Mouse (Mus musculus): ENCODE results near the gene Pigk. TPM values are rescaled to one million over a fixed set of nuclear protein-coding genes. Genes with fewer than 3 reads are reported as not detected.
A peak's percentile ranks its signal among the peaks of the same experiment; 100 is the strongest.

The Pigk gene
- polyA plus RNA-seq, 1 experiment from 2014 or later = 41.0 TPM

DNA sequence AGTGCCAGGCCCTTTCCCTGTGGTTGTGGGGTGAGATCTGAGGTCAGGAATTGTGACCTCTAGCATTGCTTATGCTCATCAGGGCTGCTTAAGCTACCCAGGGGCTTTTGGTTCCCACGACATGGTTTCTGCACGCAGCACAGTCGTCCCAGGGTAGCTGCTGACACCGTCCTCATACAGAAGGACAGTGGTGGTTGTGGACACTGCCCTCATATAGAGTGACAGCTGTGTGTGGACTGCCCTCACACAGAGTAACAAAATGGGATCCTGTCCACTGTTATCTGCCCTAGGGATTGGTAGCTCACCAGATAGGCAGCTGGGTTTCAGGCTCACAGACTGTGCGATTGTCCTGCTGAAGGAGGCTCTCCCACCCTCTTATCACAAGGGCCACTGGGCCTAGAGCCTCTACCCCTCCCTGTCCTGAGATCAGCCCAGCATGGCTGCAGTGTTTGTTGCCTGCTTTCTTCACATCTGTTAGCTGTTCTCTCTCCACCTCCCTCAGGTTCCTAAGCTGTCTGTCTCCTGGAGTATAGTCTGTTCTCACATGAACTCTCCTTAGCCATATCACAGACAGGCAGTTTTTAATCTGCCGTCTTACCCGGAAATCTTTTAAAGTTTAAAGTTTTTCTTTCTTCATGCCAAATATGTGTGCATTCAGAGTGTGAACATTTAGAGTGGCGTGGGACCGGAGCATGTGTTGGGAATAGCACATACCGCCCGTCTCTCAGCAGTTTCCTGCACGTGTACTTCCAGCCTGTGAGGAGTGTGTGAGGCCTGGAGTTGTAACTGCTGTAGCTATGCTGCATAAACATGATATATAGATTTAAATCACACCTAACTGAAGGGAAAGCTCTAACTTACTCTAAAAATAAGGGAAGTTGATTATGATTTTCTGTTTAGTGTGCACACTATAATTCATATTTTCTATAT, 43.8 kb downstream of the Pigk start:
- Histone ChIP-seq H3K27me3 (replicated peaks) (no peaks in the 10 kb centered on the region), H3K9me3 (no peaks in the 10 kb centered on the region), H3K36me3 (no peaks in the 10 kb centered on the region), H3K27ac (no peak overlapping the region), H3K4me1 (peaks cover 5% of the 10 kb centered on the region; the same call in 1 of the 2 replicates), H3K4me2 (no peak overlapping the region), H3K4me3 (replicated peaks) (no peak overlapping the region), H3K9ac (no peak overlapping the region)
- ATAC-seq (ENCODE audit: insufficient read depth, low FRiP score, low read depth) = peak; percentile 91
- WGBS = 74% methylated on average over 12 of the region's 12 CpGs

DNA sequence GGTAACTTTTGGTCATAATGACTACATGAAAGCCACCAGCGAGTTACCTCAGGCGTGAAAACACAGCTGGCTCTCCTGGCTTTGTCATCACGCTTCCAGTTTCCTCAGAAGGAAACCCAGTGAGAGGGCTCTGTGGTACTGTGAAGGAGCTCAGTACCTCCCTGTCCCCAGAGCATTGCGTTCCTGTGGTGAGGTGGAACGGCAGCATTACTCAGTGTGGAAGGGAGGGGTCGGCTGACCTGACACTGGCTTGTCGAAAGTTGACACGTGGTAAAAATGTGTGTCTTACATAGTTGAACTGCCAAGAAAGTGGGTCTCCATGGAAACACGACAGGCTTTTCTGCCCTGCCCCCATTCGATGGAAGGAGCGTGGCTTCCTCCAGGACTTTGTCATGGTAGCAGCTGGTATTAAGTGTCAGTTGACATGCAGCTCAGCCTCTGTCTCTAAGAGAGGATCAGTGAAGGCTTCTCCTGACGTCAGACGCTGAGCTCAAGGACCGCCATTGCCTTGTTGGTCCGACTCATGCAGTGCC, 44.7 kb downstream of the Pigk start:
- no peak for ATAC-seq (ENCODE audit: insufficient read depth, low FRiP score, low read depth)
- Histone ChIP-seq H3K4me3 (replicated peaks) (no peak overlapping the region), H3K9me3 (no peaks in the 10 kb centered on the region), H3K4me2 (no peak overlapping the region), H3K36me3 (no peaks in the 10 kb centered on the region), H3K27me3 (replicated peaks) (no peaks in the 10 kb centered on the region), H3K4me1 (peaks cover 13% of the 10 kb centered on the region; the same call in 1 of the 2 replicates), H3K9ac (no peak overlapping the region), H3K27ac (no peak overlapping the region)
- WGBS = 68% methylated on average over 15 of the region's 15 CpGs

DNA sequence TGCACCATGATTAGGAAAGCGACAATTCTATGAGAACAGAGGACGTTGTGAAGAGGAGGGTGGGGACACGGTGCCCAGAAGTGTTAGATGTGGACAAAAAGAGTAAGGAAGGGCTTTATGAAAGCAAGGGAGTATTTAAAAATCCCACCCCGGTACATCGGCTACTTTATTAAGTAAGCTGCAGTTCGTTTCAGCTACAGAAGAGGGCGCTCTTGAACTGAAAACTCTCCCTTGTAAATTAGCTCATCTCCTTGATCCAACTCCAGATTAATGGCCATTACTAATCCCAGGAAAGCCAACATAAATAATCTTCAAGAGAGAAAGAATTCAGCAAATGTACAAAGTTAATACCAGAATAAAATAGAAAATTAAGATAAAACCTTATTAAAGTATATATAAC, 47.2 kb downstream of the Pigk start:
- Histone ChIP-seq H3K36me3 (no peaks in the 10 kb centered on the region), H3K9ac (no peak overlapping the region), H3K4me3 (replicated peaks) (no peak overlapping the region), H3K4me2 (no peak overlapping the region), H3K4me1 (peaks cover 15% of the 10 kb centered on the region; the same call in 1 of the 2 replicates), H3K27me3 (replicated peaks) (no peaks in the 10 kb centered on the region), H3K9me3 (no peaks in the 10 kb centered on the region), H3K27ac (no peak overlapping the region)
- ATAC-seq (ENCODE audit: insufficient read depth, low FRiP score, low read depth) = no peak
- WGBS = 30% methylated on average over 7 of the region's 7 CpGs

DNA sequence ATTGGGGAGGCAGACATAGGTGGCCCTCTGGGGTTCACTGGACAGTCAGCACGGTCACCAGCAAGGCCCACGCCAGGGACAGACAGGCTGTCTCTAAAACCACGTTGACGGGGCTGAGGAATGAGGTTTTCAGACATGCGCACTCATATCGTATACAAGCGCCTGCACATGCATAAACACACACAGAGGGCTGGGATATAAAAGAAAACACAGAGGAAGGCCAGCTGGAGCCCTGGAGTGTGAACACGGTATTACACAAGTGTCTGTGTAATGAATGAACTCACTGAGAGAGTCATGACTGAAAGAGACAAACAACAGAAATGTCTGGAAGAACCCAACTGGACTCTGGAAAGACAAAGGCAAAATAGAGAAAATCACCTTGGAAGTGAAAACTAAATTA, 47.8 kb downstream of the Pigk start:
- no peak overlapping the region for H3K4me2 ChIP-seq
- no peak overlapping the region for H3K27ac ChIP-seq
- peaks cover 15% of the 10 kb centered on the region; the same call in 1 of the 2 replicates for H3K4me1 ChIP-seq
- H3K36me3 ChIP-seq = no peaks in the 10 kb centered on the region
- no peaks in the 10 kb centered on the region for H3K9me3 ChIP-seq
- ATAC-seq (ENCODE audit: insufficient read depth, low FRiP score, low read depth) = no peak
- H3K4me3 ChIP-seq (replicated peaks) = no peak overlapping the region
- 53% methylated on average over 8 of the region's 8 CpGs for WGBS
- H3K9ac ChIP-seq = no peak overlapping the region
- H3K27me3 ChIP-seq (replicated peaks) = no peaks in the 10 kb centered on the region

DNA sequence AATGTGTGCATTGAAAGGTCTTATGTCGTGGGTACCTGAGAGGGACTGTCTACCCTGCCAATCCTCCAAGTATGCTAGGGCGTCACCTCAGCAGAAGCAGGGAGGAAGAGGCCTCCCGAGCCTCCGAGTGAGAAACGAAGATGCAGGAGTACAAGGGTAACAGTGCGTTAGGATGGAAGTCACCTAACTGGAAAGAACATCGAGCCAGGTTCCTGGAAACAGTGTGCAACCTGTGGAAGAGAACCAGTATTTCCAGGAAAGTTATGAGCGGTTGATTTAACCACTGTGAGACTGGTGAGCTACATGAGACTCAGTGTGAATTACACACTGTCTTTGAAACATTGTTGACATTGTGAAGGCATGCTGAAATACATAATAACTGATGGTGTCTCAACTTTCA, 48.4 kb downstream of the Pigk start:
- Histone ChIP-seq H3K4me3 (replicated peaks) (no peak overlapping the region), H3K27ac (no peak overlapping the region), H3K9me3 (no peaks in the 10 kb centered on the region), H3K27me3 (replicated peaks) (no peaks in the 10 kb centered on the region), H3K9ac (no peak overlapping the region), H3K4me2 (no peak overlapping the region), H3K4me1 (peaks cover 15% of the 10 kb centered on the region; the same call in 1 of the 2 replicates), H3K36me3 (no peaks in the 10 kb centered on the region)
- 87% methylated on average over 8 of the region's 8 CpGs for WGBS
- ATAC-seq (ENCODE audit: insufficient read depth, low FRiP score, low read depth) = no peak

DNA sequence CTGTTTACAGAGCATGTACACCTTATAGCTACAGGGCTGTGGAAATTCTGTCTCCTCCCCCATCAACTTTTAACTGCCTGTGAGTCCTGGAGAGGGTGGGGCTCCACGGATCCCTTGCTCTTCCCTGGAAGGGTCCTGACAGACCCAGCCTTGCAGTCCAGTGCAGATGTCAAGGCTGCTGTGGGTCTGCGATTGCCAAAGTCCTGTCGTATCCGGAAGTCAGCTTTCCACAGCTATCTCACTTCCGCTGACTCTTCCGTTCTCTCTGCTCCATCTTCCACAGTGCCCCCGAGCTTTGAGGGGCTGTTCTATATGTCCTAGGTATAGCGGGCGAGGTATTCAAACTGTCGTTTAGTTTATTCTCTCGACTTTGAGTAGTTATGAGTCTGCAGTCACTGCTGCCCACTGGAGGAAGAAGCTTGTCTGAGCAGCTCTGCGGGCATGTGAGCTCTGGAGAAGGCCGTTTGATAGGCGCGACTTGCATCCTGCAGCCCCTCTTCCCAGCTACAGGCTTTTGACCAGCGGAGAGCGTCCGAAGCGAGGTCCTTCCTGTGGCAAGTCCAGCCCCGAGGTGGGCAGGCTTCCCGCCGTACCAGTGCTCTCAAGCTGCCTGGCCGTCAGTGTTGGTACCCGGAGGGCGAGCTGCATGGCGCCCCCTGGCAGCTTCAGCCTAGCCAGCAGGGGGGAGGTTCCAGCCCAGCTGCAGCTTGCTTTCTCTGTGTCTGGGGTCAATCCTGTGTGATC, 49.4 kb downstream of the Pigk start:
- H3K4me2 ChIP-seq = peak overlapping the region; percentile 61
- H3K27ac ChIP-seq = peak overlapping the region; percentile 26; the same call in 1 of the 2 replicates
- peak overlapping the region; percentile 32; the same call in 1 of the 2 replicates for H3K9ac ChIP-seq
- peak overlapping the region; percentile 33 for H3K4me3 ChIP-seq (replicated peaks)
- peak; percentile 54 for ATAC-seq (ENCODE audit: insufficient read depth, low FRiP score, low read depth)
- H3K4me1 ChIP-seq = peaks cover 12% of the 10 kb centered on the region; the same call in 1 of the 2 replicates
- H3K36me3 ChIP-seq = no peaks in the 10 kb centered on the region
- no peaks in the 10 kb centered on the region for H3K9me3 ChIP-seq
- no peaks in the 10 kb centered on the region for H3K27me3 ChIP-seq (replicated peaks)
- WGBS = 43% methylated on average over 26 of the region's 26 CpGs

DNA sequence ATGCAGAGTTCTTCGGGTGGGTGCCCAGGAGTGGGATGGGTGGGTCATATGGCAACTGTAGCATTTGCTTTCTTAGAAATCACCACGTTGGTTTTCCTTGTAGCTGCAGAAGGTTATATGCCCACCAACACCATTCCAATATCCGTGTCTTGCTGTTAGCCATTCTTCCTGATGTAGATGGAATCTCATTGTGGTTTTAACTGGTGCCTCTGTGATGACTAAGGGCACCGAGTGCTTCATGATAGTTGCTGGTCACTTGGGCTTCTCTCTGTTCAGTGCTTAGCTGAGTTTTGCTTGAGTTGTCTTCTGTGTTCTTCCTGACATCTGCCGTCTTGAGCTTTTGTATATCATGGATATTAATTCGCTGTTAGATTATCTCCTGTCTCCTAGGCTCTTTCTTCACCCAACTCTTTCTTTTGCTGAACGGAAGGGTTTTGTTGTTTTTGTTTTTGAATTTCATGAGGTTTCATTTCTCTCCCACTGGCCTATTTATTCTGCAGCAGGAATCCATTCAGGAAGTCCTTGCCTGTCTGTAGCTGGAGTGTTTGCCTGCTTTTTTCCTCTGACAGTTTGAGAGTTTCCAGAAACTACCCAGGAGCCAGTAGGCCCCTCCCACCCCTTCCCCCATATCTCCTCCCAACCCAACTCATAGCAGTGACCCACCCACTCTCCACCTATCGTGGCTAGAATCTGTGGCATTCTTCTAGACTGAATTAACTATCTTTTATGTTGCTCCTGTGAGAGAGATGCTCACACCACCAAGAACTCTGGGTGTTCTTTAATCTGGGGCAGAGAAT, 50.8 kb downstream of the Pigk start:
- 59% methylated on average over 8 of the region's 8 CpGs for WGBS
- no peaks in the 10 kb centered on the region for H3K9me3 ChIP-seq
- no peak; the same call in 1 of the 2 replicates for ATAC-seq (ENCODE audit: insufficient read depth, low FRiP score, low read depth)
- H3K4me2 ChIP-seq = no peak overlapping the region
- no peaks in the 10 kb centered on the region for H3K27me3 ChIP-seq (replicated peaks)
- 0 out of 2 replicates have a peak, but pooled peaks cover 6% of the 10 kb centered on the region for H3K36me3 ChIP-seq
- no peak overlapping the region for H3K27ac ChIP-seq
- no peak overlapping the region for H3K9ac ChIP-seq
- no peak overlapping the region for H3K4me3 ChIP-seq (replicated peaks)
- H3K4me1 ChIP-seq = peaks cover 12% of the 10 kb centered on the region; the same call in 1 of the 2 replicates

DNA sequence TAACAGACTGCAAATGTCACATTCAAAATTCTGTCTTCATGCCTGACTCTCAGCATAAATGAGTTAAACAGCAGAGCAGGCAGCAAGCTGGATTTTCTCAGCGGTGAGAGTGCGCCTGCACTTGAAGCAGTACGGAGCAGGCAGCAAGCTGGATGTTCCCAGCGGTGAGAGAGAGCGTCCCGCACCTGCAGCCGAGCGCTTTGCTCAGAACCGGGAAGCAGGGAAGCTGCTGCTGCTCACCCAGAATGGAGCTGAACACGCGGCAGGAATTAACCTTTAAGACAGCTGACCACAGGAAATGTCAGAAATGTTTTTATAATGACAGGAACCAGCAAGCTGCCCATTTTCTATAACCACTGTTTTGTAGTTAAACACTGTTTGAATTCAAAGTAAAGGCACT, 53.6 kb downstream of the Pigk start:
- Histone ChIP-seq H3K9ac (no peak overlapping the region), H3K4me2 (no peak overlapping the region), H3K36me3 (0 out of 2 replicates have a peak, but pooled peaks cover 6% of the 10 kb centered on the region), H3K27me3 (replicated peaks) (no peaks in the 10 kb centered on the region), H3K4me3 (replicated peaks) (no peak overlapping the region), H3K4me1 (peaks cover 10% of the 10 kb centered on the region; the same call in 1 of the 2 replicates), H3K27ac (no peak overlapping the region), H3K9me3 (no peaks in the 10 kb centered on the region)
- WGBS = 43% methylated on average over 11 of the region's 11 CpGs
- no peak for ATAC-seq (ENCODE audit: insufficient read depth, low FRiP score, low read depth)

DNA sequence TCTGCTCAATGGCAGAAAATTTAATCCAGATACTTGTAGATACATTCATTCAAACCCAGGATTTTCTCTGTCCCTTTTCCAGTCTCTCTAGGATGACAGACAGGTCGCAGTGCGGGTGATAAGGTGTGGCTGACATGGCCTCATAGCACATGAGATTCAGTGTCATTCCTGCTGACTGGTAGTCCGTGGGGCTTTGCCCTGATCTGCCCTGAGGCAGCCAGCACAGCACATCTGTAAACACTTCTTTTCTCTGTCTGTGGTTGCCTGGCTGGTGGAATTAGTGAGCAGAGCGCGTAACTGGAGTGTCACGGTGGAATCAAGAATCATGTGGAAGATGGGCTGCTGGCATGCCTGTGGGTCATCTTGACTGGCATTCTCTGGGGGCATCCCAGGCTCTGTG, 56.2 kb downstream of the Pigk start:
- WGBS = 85% methylated on average over 6 of the region's 6 CpGs

DNA sequence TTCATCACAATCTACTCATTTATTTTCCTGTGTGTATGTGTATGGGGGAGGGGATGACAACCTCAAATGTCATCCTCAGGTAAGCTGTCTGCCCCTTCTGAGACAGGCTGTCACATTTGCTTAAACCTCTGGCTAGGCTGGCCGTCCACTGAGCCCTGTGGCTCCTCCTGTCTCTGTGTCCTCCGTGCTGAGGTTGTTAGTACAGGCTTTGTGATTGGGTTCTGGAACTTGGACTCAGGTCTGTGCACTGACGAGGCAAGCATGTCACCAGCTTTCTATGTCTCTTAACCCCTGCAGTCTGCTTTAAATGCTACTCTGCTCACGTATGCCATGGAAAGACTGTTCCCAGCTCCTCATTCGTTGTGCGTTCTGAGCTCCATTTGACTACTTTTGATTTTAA, 62.5 kb downstream of the Pigk start:
- Histone ChIP-seq H3K27ac (no peak overlapping the region), H3K9me3 (no peaks in the 10 kb centered on the region), H3K36me3 (no peaks in the 10 kb centered on the region), H3K4me2 (no peak overlapping the region), H3K4me3 (replicated peaks) (no peak overlapping the region), H3K9ac (no peak overlapping the region), H3K4me1 (no peaks in the 10 kb centered on the region), H3K27me3 (replicated peaks) (no peaks in the 10 kb centered on the region)
- WGBS = 83% methylated on average over 6 of the region's 6 CpGs
- no peak for ATAC-seq (ENCODE audit: insufficient read depth, low FRiP score, low read depth)

More for the DNA sequence above, 56.2 kb downstream of the Pigk start:
- Histone ChIP-seq H3K27me3 (replicated peaks) (no peaks in the 10 kb centered on the region), H3K36me3 (0 out of 2 replicates have a peak, but pooled peaks cover 6% of the 10 kb centered on the region), H3K4me2 (no peak overlapping the region), H3K4me1 (no peaks in the 10 kb centered on the region), H3K27ac (no peak overlapping the region), H3K4me3 (replicated peaks) (no peak overlapping the region), H3K9me3 (no peaks in the 10 kb centered on the region), H3K9ac (no peak overlapping the region)
- ATAC-seq (ENCODE audit: insufficient read depth, low FRiP score, low read depth) = no peak

DNA sequence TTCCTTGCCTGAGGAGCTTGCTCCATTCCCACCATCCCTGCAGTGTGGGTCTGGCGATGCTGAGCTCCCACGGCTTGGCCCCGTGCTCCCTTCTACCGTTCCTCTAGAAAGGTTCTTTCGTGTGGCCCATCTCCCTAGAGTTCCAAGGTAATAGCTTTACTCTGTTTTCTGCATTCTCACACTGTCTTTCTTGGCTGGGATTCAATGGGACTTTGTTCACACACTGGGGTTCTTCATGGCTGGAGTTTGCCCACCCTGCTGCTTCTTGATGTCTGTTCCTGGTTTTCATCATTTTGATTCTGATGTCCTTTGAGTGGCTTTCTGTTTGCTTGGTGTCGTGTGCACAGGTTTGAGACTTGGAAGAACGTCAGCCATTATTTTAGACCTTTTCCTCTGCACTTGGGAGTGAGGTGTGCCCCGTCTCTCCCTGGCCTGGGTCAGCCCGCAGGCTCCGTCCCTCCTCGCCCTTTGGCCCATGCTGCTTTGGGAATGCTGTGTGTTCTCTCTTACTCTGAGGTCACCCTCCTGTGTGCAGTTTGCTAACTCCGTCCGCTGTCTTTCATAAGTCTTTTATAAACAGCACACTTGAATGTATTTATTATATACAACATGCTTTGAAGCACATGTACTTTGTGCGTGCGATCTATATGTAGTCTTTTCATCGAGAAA, 63.1 kb downstream of the Pigk start:
- Histone ChIP-seq H3K36me3 (no peaks in the 10 kb centered on the region), H3K9ac (no peak overlapping the region), H3K27me3 (replicated peaks) (no peaks in the 10 kb centered on the region), H3K4me3 (replicated peaks) (no peak overlapping the region), H3K9me3 (no peaks in the 10 kb centered on the region), H3K4me2 (no peak overlapping the region), H3K27ac (no peak overlapping the region), H3K4me1 (no peaks in the 10 kb centered on the region)
- WGBS = 51% methylated on average over 16 of the region's 16 CpGs
- ATAC-seq (ENCODE audit: insufficient read depth, low FRiP score, low read depth) = no peak

Measured in stomach, embryonic 15.5 days (tissue).